Mouse (Mus musculus) inflammation-experienced regulatory T-cells, adult 6 months (primary cell): ENCODE measurements at regions not wholly inside any gene's neighbourhood (a gene's known extent, or its start where the extent isn't known, plus 50 kb on each side); places are given as distances from the start of the nearest gene placed in this dataset.

ENCODE experiments used
- ATAC-seq: one replicate; pipeline ENCODE4 v1.8.0; 2017

DNA sequence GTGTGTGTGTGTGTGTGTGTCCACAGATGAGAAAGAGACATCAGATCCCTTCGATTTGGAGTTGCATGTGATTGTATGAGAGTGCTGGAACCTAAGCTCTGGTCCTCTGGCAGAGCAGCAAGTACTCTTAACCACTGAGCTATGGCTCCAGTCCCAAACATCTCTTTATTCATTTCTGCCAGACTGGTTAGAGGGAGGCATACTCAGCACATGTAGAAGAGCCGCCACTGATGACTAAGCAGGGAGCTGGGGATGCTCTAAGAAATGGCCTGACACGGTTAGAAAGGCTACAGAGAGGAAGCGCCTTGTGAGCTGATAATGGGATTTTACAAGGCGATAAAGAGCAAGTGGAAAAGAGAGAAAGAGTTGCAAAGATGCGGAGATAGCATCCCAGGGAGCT lies 287.3 kb upstream of the Castor2 start:
- no peak for ATAC-seq

GRCm38 (mm10) chr5:133806891-133807290 lies 292.6 kb upstream of the Castor2 start:
- no peak for ATAC-seq

- ATAC-seq, result no peak
These were observed 297.5 kb upstream of the Castor2 start for GRCm38 (mm10) chr5:133802001-133802400.

- no peak for ATAC-seq
These were observed 303.9 kb upstream of the Castor2 start for GRCm38 (mm10) chr5:133795638-133796037.

DNA sequence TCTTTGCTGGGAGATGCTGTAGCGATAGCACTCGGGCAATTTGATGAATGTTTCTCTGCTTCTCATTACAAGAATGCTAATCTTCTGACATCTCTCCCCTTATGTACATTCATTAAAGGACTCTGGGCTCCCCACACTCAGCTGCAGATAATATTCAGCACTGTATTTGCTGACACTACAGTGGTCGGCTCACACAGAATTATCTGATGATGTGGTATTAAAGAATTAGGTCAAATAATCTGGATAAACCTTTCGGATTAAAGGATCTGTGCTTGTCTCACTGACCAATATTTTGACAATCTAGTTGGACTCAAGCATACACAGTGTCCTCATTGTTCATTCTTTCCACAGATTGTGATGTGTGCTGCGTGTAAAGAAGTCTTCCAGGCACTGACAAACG lies 308.8 kb upstream of the Castor2 start:
- no peak for ATAC-seq

DNA sequence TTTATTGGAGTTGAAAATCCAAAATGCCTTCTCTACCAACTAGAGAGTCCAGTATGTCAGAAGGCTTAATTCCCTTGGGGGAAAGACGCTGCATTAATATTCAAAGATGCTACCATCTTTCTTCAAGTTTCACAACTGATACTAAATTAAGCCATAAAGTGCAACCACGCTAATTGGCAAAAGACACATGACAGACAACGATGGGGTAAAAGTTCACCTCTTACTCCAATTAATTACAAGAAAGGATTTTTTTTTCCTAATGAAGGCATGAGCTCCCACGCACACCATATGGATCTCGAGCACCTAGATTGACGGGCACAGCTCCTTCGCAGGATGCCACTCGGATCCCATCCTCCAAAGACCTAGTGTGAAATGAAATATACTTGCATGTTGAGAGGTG lies 311.5 kb upstream of the Castor2 start:
- no peak for ATAC-seq

- ATAC-seq, result no peak
These were observed 312.0 kb upstream of the Castor2 start for GRCm38 (mm10) chr5:133787491-133787890.

GRCm38 (mm10) chr5:133776591-133776990 lies 322.9 kb upstream of the Castor2 start:
- no peak for ATAC-seq

GRCm38 (mm10) chr5:133774116-133774515 lies 325.4 kb upstream of the Castor2 start:
- no peak for ATAC-seq

DNA sequence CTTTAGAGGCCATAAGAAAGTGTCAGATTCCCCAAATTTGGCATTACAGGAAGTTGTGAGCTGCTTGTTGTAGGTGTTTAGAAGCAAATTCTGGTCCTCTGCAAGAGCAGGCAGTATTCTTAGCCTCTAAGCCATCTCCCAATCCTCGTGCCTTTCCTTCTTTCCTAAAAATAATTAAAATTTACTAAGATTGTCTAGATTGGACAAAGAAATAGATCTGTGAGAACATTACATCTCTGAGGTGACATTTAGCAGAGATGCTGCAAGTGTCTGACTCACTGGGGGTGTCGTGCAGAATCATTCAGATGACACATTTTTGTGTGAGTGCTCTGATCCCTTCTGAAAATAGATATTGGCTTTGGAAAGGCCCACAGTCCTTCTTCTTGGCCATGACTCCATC lies 330.7 kb upstream of the Castor2 start:
- ATAC-seq, result no peak

GRCm38 (mm10) chr5:133757817-133758216 lies 341.7 kb upstream of the Castor2 start:
- ATAC-seq, result no peak

DNA sequence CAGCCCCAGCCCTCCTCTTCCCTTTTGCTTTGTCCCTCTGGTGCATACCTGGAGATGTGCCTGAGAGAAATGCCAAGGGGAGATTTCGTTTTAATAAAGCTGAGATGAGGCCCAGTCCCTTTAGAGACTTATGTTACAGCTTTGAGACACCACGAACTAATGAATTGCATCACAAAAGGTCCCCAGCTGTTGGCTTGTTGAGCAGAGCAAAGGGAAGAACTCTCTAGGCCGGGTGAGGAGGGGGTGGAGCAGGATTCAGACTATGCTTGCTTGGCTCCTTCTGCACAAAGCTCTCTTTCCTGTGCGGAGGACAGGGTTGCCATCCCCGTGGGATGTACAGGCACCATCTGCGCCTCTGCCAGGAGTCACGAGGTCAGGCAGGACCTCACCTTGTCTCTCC lies 345.3 kb upstream of the Castor2 start:
- ATAC-seq, result no peak

GRCm38 (mm10) chr5:133753461-133754160 lies 345.9 kb upstream of the Castor2 start:
- no peak for ATAC-seq

DNA sequence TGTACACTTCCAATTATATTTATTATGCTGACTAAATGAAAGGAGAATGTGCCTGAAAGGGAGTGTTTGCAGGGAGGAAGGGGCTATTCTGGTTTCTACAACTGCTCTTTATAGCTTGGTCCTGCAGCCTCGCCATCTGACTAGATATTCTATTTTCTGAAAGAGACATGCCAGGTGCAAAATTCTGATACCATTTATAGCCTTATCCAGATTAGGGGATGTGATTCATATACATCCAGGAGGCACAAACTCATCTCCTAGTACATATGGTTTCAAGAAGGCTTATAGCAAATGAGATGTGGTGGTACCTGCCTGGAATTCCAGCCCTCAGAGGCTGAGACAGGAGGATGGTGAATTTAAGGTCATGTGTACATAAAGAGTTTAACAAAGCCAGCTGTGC lies 352.6 kb upstream of the Castor2 start:
- ATAC-seq, result no peak

GRCm38 (mm10) chr5:133746411-133746810 lies 353.1 kb upstream of the Castor2 start:
- no peak for ATAC-seq

- no peak for ATAC-seq
These were observed 355.4 kb upstream of the Castor2 start for GRCm38 (mm10) chr5:133744136-133744535.

DNA sequence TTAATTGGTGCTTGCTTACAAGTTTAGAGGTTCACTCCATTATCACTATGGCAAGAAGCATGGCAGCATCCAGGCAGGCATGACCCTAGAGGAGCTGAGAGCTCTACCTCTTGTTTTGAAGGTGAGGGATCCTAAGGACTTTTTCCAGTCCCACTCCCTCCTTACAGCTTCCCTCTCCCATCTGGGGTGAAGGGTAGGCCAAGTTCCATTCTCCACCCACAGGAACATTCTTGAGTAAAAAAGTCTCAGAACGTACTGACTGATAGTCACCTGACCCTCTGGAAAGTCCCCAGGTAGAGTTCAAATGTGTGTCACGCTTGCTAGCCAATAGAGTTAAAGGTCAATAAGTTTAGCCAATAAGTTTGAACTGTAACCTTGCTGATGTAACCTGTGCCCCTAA lies 355.9 kb upstream of the Castor2 start:
- no peak for ATAC-seq

- no peak for ATAC-seq
These were observed 367.6 kb upstream of the Castor2 start for GRCm38 (mm10) chr5:133731871-133732270.

DNA sequence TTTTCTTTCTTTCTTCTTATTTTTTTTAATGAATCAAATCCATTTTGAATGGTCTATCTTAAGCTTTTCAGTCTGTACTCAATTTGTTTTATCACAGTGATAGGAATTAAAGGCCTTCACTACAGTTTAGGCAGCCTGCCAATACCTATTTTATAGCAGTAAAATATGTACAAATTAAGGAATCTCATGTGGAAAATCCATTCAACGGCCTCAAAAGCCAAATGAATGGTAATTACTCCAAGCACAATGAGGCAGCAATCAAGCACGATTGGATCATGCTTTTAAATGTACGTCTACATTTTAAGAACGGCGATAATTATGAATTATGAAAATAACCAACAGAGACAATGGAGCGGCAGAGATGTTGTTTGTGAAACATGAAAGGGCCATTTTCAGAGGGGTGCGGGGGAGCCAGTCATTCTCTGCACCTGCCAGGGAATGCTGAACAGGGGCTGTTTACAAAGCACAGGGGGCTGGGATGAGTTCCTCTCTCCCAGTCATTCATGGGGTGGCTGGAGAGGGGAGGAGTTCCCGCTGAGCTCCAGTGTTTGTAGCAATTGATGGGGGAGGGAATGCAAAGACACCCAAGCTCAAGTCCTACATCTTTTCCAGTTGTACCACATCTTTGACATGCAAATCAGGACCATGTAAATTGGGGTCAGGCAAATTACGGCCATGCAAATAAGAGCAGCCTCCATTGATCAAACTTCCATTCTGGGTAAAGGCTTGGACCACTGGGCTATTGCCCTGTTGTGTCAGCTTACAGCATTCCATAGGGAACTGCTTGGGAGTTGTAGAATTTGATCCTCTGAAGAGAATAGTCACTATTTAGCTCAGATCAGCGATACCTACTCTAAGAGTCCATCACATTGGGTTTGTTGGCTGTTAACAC lies 381.1 kb upstream of the Castor2 start:
- no peak for ATAC-seq

GRCm38 (mm10) chr5:133715830-133716229 lies 383.7 kb upstream of the Castor2 start:
- ATAC-seq, result no peak

- no peak for ATAC-seq
These were observed 386.9 kb upstream of the Castor2 start for GRCm38 (mm10) chr5:133712652-133713051.

DNA sequence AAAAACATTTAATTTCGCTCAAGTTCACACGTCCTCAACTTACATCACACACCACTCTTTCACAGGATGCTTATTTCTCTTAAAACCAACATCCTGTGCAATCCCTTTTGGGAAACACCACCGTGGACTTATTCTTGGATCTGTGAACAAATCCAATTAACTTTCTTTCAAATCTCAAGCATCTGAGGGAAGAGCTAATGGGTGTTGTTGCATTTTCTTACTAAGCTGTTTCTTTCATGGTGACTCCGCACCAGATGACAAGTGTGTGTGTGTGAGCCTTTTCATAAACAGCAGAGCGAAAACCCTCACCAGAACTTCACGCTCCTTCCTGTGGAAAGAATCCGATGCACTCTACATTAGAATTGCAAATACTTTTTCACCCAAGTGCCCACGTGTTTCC lies 390.6 kb upstream of the Castor2 start:
- no peak for ATAC-seq

- ATAC-seq, result no peak
These were observed 413.3 kb upstream of the Castor2 start for GRCm38 (mm10) chr5:133686206-133686605.

DNA sequence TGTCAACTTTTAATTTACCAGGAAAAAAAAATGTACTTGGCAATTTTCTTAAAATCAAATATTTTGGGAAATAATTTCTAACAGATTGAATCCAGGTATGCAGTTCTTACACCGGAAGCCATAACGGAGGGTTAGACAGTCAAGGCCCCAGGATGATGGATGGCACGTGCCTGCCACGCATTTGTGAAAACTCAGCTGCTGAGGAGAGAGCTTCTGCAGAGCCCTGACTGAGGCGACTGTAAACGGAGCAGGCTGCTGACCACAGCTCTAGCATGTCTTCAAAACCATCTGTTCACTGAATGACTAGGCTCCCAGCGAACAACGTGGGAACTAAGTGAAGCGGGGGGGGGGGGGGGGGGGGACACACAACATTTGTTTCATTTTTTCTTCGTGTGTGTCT lies 416.5 kb upstream of the Castor2 start:
- no peak for ATAC-seq
